Mouse (Mus musculus) cerebellum, postnatal 10 days (tissue): Measurements from ENCODE around the gene C2cd5.

Experiments
- DNase-seq, 2 experiments: peaks; one replicate each; pipeline ENCODE4 v3.0.0; 2021; ENCODE audit warnings: mixed read lengths in 2 of 2

C2cd5 gene

DNA sequence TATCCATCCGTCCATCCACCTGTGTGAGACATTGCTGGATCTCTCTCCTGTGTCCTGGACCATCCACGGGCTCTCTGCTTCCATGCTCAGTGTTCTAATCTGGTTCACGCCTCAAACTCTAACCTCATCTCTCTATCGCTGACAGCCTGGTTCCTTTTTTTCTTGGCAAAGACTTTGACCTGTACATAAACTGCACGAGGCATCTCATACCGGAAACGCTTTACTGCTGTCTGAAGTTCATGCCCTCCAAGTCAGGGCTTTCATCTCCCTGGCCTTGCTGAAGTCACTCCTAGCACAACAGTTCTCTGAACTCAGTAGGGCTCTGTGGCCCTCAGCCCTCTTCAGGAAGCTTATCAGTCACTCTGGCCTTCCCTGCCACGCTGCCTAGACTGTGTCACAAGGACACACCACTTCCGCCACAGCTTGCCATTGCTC, 15.1 kb upstream of the C2cd5 start:
- no peak for DNase-seq

DNA sequence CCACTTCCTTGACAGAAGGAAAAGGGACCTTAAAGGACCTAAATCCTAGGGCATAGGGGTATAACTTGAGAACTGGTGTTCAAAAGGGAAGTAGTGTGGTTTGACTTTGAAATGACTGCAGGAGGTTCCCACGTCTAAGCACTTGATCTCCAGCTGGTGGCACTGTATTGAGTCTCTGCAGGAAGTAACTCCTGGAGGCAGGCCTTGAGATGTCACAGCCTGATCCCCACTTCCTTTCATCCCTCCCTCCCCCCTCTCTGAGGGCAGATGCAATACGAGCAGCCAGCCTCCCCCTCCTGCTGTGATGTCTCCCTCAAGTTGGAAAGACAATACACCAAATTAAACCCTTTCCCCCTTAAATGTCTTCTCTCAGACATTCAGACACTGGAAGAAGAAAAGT, 14.6 kb upstream of the C2cd5 start:
- peak in 1 of 2 experiments; percentile 11 for DNase-seq

DNA sequence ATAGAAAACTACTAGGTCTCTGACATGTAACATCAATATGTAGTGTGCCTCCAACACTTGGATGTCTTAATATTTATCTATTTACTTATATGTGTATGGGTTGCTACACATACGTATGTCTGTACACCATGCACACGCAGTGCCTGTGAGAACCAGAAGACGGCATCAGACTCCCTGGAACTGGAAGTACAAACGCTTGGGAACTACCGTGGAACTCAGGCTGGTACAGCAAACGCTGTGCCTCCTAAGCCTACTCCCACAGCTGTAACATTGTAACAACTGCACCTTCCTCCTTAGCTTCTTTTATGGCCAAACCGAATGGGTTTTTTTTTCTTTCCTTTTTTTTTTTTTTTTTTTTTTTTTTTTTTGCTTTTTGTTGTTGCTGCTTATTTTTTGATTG, 10.4 kb upstream of the C2cd5 start:
- no peak for DNase-seq

DNA sequence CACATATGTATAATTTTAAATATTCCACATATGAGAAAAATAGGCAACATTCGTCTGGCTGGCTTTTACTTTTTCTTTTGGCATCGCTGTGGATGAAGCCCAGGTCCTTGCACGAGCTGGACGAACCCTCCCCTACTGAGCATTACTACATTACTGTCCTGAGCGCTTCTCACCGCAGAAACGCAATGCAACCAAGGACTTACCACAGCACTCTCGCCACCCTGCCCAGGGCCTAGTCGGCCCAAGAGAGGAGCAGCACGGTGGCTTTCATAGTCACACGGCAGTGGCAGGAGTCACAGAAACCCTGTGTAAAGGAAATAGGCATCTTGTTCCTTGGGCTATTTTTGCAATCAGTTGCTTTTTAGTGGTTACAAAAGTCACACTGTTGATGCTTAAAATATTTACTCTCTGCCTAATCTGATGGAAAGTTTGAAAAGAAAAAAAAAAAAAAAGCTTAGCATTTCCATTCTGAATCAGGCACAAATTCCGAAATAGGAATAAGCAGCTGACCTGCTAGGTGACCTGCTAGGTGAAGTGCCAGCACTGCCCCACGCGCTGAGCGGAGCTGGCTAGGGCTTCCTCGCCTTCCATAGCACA, 9.8 kb upstream of the C2cd5 start:
- no peak for DNase-seq

- DNase-seq = no peak
These were observed 8.1 kb upstream of the C2cd5 start for GRCm38 (mm10) chr6:143108031-143108430.

- no peak for DNase-seq
These were observed 7.7 kb upstream of the C2cd5 start for GRCm38 (mm10) chr6:143107611-143108010.

GRCm38 (mm10) chr6:143105766-143106165, 5.8 kb upstream of the C2cd5 start:
- DNase-seq = no peak

GRCm38 (mm10) chr6:143103981-143104680, 4.2 kb upstream of the C2cd5 start:
- DNase-seq = no peak

DNA sequence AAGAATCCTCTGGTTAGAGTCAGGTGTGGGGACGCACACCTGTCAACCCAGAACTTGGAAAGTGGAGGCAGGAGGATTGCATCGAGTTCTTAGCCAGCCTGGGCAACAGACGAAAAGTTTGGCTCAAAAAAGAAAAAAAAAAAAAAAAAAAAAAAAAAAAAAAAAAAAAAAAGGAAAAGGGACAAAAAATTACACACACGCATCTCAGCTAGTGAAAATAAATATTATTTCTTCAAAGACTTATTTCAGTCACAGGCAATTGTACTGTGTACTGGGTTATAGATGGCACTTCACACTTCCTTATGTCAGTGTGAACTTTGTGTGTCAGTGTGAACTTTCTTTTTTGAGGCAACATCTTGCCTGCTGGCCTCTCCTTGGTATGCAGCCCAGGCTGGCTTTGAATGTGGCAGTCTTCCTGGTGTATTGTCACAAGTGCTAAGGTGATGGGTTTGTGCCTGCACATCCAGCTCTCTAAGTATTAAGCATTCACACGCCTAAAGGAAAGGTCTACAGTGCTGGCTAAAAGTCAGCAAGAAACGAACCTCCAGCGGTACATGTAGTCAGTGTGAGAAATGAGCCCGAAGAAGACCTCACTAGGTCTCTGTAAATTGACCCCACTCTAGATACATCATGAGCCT, 656 bp upstream of the C2cd5 start:
- peak; percentile 22 to 32 for DNase-seq

- DNase-seq = peak in 1 of 2 experiments; percentile 82
These were observed 660 bp downstream of the C2cd5 start for GRCm38 (mm10) chr6:143099281-143099680.

DNA sequence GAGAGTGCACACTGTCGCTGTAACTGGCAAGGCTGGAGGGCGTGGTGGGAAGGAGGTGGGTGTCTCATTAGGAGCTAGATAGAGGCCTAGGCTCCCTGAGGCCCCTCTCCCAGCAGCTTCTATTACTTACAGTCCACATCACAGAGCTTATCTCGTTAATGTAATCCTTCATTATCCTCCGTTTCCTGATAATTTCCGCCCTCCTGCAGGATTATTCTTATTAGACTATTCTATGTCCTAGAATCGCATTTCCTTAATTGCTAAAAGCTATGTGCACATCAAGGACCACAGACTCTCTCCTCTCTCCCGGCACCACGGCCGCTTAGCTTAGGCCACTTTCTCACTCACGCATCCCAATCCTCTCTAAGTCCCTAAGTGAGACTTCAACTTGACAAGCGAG, 4.8 kb downstream of the C2cd5 start:
- DNase-seq = no peak

GRCm38 (mm10) chr6:143092856-143093255, 7.1 kb downstream of the C2cd5 start:
- no peak for DNase-seq

DNA sequence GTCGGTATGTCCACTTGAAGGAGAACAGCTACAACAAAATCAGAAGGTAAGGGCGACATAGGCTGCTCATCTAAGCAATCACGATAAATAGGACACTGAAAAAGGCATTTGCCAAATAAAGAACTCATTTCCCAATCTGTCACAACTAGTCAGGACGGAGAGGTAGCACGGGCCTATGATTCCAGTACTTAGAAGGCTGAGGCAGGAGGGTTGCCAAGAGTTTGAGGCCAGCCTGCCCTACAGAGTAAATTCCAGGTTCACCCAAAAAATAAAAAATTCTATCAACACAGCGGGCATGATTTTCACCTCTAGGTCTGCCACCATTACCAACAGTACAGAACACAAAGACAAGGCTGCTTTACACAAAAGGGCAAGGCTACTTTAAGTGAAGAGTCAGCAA, 8.9 kb downstream of the C2cd5 start:
- no peak for DNase-seq

DNA sequence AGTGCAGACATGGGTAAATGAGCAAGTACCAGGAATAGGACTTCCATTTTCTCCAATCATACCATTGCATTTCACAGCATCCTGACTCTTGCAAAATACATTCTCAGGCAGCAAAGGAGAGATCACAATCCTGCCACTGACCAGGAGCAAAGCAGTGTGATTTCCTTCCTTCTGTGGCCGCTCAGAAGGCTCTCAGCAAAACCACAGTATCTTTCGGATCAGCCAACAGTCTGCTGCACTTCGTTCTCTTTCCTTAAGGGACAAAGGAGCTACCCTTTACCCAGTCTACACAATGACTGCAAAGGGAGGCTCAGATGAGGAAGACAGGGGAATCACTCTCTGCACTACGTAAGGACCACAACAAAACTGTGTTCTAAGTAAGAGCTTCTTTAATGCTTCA, 12.6 kb downstream of the C2cd5 start:
- DNase-seq = no peak

DNA sequence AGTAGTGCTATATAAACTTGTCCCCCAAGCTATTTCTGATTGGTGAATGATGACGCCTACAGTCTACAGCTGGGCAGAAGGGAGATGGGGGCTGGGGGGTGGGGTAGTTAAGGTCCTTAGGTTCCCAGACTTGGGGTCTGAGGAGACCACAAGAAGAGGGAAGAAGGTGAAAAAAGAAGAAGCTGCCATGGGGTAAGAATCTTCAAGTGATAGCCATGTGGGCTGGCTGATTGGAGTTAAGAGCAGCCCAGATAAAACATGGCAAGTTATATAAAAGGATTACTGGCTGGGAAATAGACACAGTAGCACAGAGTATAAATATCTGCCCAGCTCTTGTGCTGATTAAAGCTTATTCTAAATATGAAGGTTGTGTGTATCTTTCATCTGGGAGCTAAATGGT, 14.0 kb downstream of the C2cd5 start:
- no peak for DNase-seq

- DNase-seq = peak; percentile 40 to 44
These were observed 15.5 kb downstream of the C2cd5 start for GRCm38 (mm10) chr6:143084314-143085025.

DNA sequence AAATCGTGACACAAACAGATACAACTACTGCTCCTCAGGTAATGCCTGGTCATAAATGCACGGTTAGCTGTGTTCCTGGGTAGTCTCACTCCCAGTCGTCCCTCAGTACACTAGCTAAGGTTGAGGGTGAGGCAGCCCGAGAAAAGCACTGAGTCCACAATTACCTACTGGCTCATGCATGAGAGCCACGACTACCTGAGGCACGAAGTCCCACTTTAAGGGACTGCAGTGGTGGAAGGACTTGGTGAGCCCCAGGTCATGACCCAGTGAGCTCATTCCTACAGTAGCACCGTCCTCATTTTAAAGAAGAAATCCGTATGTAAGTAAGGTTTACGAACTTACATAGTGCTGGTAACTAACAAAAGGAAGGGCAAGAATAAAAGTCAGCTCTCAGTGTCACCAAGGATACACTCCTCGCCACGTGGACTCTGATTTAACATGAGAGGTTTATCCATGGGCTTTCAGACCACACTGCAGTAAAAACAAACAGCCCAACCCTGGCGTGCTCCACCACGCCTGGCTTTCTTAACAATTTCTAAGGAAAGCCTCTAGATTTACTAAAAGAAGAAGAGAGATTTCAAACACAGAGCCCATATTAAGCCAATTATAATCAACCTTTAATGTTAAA, 18.3 kb downstream of the C2cd5 start:
- no peak for DNase-seq

GRCm38 (mm10) chr6:143080774-143081173, 19.2 kb downstream of the C2cd5 start:
- DNase-seq = no peak

DNA sequence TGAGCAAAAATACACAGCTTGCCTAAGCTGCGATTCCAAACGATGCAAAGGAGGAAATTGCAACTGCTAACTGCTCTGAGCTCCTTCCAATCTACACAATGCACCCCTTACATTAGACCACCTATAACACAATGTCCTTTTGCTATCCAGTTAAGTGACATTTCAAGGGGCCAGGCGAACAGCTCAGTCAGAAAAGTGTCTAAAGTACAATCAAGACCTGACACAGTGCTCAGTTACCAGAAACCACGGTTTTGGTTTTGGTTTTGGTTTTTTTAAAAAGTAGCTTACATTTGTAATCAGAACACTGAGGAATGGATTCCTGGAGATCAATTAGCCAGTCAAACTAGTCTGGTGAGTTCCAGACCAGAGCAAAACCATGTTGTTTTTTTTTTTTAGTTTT, 20.8 kb downstream of the C2cd5 start:
- DNase-seq = no peak

DNA sequence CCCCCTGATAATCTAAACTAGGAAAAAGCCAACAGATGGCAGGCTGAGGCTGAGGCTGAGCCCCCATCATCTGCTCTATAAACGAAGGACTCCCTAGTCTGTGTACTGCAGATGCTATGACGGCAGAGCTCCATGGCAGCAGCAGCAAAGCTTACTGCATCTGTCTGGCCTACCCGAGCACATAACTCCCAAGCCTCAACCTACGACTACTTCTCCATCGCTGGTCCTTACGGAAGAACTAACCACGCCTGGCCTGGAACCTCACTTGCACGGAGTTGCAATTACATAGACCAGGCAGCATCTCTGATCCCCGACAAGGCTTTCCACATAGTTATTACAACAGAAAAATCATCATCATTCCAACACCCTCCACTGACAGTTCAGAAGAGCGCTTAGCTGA, 23.5 kb downstream of the C2cd5 start:
- DNase-seq = no peak

DNA sequence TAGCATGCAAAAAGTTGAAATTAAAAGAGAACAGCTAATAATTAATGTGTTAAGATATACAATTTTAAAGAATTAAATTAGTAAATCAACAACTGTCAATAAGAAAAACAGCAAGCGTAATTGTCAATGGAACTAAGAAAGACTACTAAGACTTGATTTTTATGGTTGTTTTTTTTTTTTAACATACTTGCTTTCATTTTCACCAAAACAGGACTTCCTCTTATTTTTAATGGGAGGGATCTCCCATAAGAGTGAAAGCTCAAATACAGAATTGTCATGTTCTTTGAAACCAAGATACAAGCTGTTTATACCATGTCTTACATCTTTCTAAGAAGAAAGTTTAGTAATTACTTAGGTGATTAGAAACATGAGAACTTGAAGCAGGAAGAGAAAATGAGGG, 26.0 kb downstream of the C2cd5 start:
- DNase-seq = no peak

- no peak for DNase-seq
These were observed 26.5 kb downstream of the C2cd5 start for GRCm38 (mm10) chr6:143073476-143073875.

GRCm38 (mm10) chr6:143072412-143073014, 27.4 kb downstream of the C2cd5 start:
- no peak for DNase-seq
